12 mouse cellular contexts compared by ENCODE assay signal in the genomic region with DNA sequence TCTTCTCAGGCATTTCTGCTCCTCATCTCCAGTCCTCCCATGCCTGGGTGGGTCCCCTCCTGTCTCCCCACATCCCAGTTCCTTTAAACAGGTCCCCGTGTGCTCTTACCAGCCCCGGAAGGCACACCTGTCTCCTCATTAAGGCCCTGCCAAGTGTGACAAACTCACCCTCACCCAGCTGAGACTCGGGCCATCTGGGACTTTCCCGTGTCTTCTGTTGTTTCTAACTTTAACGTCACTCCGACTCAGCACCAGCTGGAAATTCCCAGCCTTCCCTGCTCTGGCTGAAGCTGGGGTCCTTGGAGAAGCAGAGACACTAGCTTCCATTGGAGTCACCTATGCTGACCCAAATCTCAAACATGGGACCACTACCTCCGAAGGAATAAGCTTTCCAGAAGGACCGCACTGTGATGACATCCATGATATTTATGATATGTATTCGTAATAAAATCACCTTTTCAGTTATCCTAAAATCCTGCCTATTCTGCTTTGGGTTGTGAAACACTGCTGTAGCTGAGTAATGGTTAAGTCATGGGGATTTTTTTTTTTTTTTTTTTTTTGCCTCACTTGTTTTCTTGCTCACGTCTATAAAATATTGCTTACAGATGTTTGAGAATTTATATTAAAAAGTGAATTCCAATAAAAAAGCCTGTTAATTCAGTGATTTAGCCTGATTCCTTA.
DNase-seq lines count a peak whose midpoint lies in the region; ATAC-seq and TF ChIP-seq lines count a peak whose summit lies in the region.
"Had no signal": no experiment of that assay in that cellular context is flagged by ENCODE, and none has a peak within 500 bp of the region (broad histone marks: within the 10 kb centered on the region; RNA-seq: fewer than 3 reads in every experiment).

No protein-coding gene starts in this region.

- no peak for ATAC-seq in hindbrain, embryonic 11.5 days (ENCODE audit: low FRiP score)
- ATAC-seq in hindbrain, embryonic 14.5 days (ENCODE audit: low FRiP score): no peak
- no peak for ATAC-seq in limb, embryonic 11.5 days (ENCODE audit: insufficient number of reproducible peaks, low FRiP score, low TSS enrichment, low read depth)
- ATAC-seq in cerebellum, adult (ENCODE audit: insufficient number of reproducible peaks, low FRiP score, low TSS enrichment): no peak

- no peaks in the 10 kb centered on the region for H3K27me3 ChIP-seq in hindbrain, embryonic 11.5 days (ENCODE audit: control insufficient read depth, insufficient read depth, low read length)
- H3K27me3 ChIP-seq in hindbrain, embryonic 14.5 days (ENCODE audit: control insufficient read depth, insufficient read depth, low read length): no peaks in the 10 kb centered on the region
- no peaks in the 10 kb centered on the region for H3K27me3 ChIP-seq in CH12.LX (replicated peaks)
- no peaks in the 10 kb centered on the region for H3K27me3 ChIP-seq in embryonic facial prominence, embryonic 10.5 days (replicated peaks; ENCODE audit: low read depth, poor library complexity, severe bottlenecking)
- H3K27me3 ChIP-seq in limb, embryonic 11.5 days (ENCODE audit: control insufficient read depth, insufficient read depth, low read length): no peaks in the 10 kb centered on the region
- H3K27me3 ChIP-seq: lung, embryonic 15.5 days had no signal

- TF ChIP-seq RAD21 in CH12.LX (IDR thresholded peaks at IDR 0.05; ENCODE audit: low read depth, low read length): no peak

- no peak for TF ChIP-seq POLR2A in CH12.LX (IDR thresholded peaks at IDR 0.05; ENCODE audit: low read depth, low read length)

- no peaks in the 10 kb centered on the region for H3K9me3 ChIP-seq in hindbrain, embryonic 11.5 days (ENCODE audit: control insufficient read depth, low read length)
- H3K9me3 ChIP-seq in hindbrain, embryonic 14.5 days (ENCODE audit: control insufficient read depth, low read length): no peaks in the 10 kb centered on the region
- H3K9me3 ChIP-seq in CH12.LX (replicated peaks; ENCODE audit: low read length): no peaks in the 10 kb centered on the region
- no peaks in the 10 kb centered on the region for H3K9me3 ChIP-seq in embryonic facial prominence, embryonic 10.5 days
- no peaks in the 10 kb centered on the region for H3K9me3 ChIP-seq in limb, embryonic 11.5 days (ENCODE audit: control insufficient read depth, low read length)
- H3K9me3 ChIP-seq: lung, embryonic 15.5 days had no signal

- H3K36me3 ChIP-seq in hindbrain, embryonic 11.5 days (ENCODE audit: control insufficient read depth, insufficient read depth, low read length): no peaks in the 10 kb centered on the region
- H3K36me3 ChIP-seq in hindbrain, embryonic 14.5 days (replicated peaks; ENCODE audit: control insufficient read depth, insufficient read depth): no peaks in the 10 kb centered on the region
- no peaks in the 10 kb centered on the region for H3K36me3 ChIP-seq in CH12.LX (replicated peaks in 1 of 2; ENCODE audit: control insufficient read depth in 1 of 2, insufficient read depth in 1 of 2, low read length in 1 of 2)
- no peaks in the 10 kb centered on the region for H3K36me3 ChIP-seq in embryonic facial prominence, embryonic 10.5 days (replicated peaks)
- H3K36me3 ChIP-seq in limb, embryonic 11.5 days (ENCODE audit: control insufficient read depth, insufficient read depth, low read length): no peaks in the 10 kb centered on the region
- H3K36me3 ChIP-seq: lung, embryonic 15.5 days had no signal

- TF ChIP-seq EP300 in CH12.LX (IDR thresholded peaks at IDR 0.05; ENCODE audit: low read length): peak; percentile 48

- H3K79me2 ChIP-seq in CH12.LX (replicated peaks; ENCODE audit: control insufficient read depth, extremely low read depth, insufficient read depth, poor library complexity, severe bottlenecking): no peaks in the 10 kb centered on the region

- H3K4me2 ChIP-seq in hindbrain, embryonic 11.5 days (replicated peaks; ENCODE audit: low read depth, low read length): no peak overlapping the region
- no peak overlapping the region for H3K4me2 ChIP-seq in hindbrain, embryonic 14.5 days (replicated peaks)
- H3K4me2 ChIP-seq in CH12.LX (ENCODE audit: insufficient read depth, low read depth, poor library complexity, severe bottlenecking): peak overlapping the region; percentile 55
- H3K4me2 ChIP-seq in limb, embryonic 11.5 days (ENCODE audit: low read depth, severe bottlenecking): 0 out of 2 replicates have a peak overlapping the region, but pooled peaks have one; percentile 10
- H3K4me2 ChIP-seq: lung, embryonic 15.5 days had no signal

- DNase-seq in hindbrain, embryonic 11.5 days (ENCODE audit: low spot score): peak; percentile 35
- DNase-seq in hindbrain, embryonic 14.5 days (ENCODE audit: low spot score): no peak
- peak; percentile 53 for DNase-seq in CH12.LX (ENCODE audit: extremely low read depth)
- DNase-seq in embryonic facial prominence, embryonic 10.5 days (ENCODE audit: low spot score): no peak
- DNase-seq in limb, embryonic 11.5 days (ENCODE audit: low spot score): peak; percentile 44
- DNase-seq in urinary bladder, postnatal 4 days (ENCODE audit: low spot score in 2 of 2): no peak
- DNase-seq in c-Kit-positive CD71-positive TER-119-positive erythroid progenitor cells, embryonic 14.5 days (ENCODE audit: low spot score): no peak
- DNase-seq: cerebellum, postnatal 25 days; gastrocnemius, postnatal 14 days had no signal

- dilution Hi-C loops in CH12.LX (cut with MboI; ENCODE audit: extremely low pct_ligation_motif_present, extremely low pct_unique_long_range_greater_than_20kb, low sequenced_read_pairs): no loop called here

- H3K27ac ChIP-seq in hindbrain, embryonic 11.5 days (ENCODE audit: low read depth, low read length): no peak overlapping the region
- H3K27ac ChIP-seq in hindbrain, embryonic 14.5 days: no peak overlapping the region
- H3K27ac ChIP-seq in CH12.LX (ENCODE audit: insufficient read depth, low read depth): no peak overlapping the region
- peak overlapping the region; percentile 70 for H3K27ac ChIP-seq in embryonic facial prominence, embryonic 10.5 days (replicated peaks)
- H3K27ac ChIP-seq in limb, embryonic 11.5 days (replicated peaks; ENCODE audit: low read depth, low read length): peak overlapping the region; percentile 21; the same call in 1 of the 2 replicates
- H3K27ac ChIP-seq: layer of hippocampus, adult 2 months had no signal

- in situ Hi-C loops in CH12.LX (cut with MboI; ENCODE audit: low pct_ligation_motif_present, low pct_unique_long_range_greater_than_20kb, low sequenced_read_pairs): no loop called here

- peaks cover 5% of the 10 kb centered on the region for H3K4me1 ChIP-seq in hindbrain, embryonic 11.5 days (replicated peaks; ENCODE audit: control insufficient read depth, insufficient read depth, low read length)
- peaks cover 31% of the 10 kb centered on the region for H3K4me1 ChIP-seq in hindbrain, embryonic 14.5 days (replicated peaks; ENCODE audit: control insufficient read depth, insufficient read depth, low read length)
- peaks cover 13 to 65% of the 10 kb centered on the region in 2 experiments; a peak in 3 of 4 replicates for H3K4me1 ChIP-seq in CH12.LX (ENCODE audit: control insufficient read depth in 1 of 2, insufficient read depth in 2 of 2)
- H3K4me1 ChIP-seq in embryonic facial prominence, embryonic 10.5 days: peaks cover 85% of the 10 kb centered on the region
- peaks cover 48% of the 10 kb centered on the region for H3K4me1 ChIP-seq in limb, embryonic 11.5 days (ENCODE audit: control insufficient read depth, insufficient read depth, low read length)

- H3K4me3 ChIP-seq in hindbrain, embryonic 11.5 days (ENCODE audit: low read depth, low read length): no peak overlapping the region
- no peak overlapping the region for H3K4me3 ChIP-seq in hindbrain, embryonic 14.5 days (replicated peaks; ENCODE audit: low read length)
- H3K4me3 ChIP-seq in CH12.LX (replicated peaks in 1 of 3; ENCODE audit: low read depth in 2 of 3, low read length in 2 of 3, poor library complexity in 1 of 3): peak overlapping the region in 1 of 3 experiments; percentile 27
- H3K4me3 ChIP-seq in embryonic facial prominence, embryonic 10.5 days: no peak overlapping the region
- no peak overlapping the region for H3K4me3 ChIP-seq in limb, embryonic 11.5 days (ENCODE audit: low read depth, low read length)
- H3K4me3 ChIP-seq: layer of hippocampus, adult 2 months; lung, embryonic 15.5 days had no signal

- no peak overlapping the region for H3K9ac ChIP-seq in hindbrain, embryonic 11.5 days (ENCODE audit: low read depth, low read length)
- no peak overlapping the region for H3K9ac ChIP-seq in hindbrain, embryonic 14.5 days
- no peak overlapping the region for H3K9ac ChIP-seq in CH12.LX (ENCODE audit: insufficient read depth, low read depth)
- no peak overlapping the region for H3K9ac ChIP-seq in limb, embryonic 11.5 days (ENCODE audit: low read length)
- H3K9ac ChIP-seq: lung, embryonic 15.5 days had no signal

- 54% methylated on average over 10 of the region's 10 CpGs for WGBS in hindbrain, embryonic 11.5 days
- WGBS in hindbrain, embryonic 14.5 days: 46% methylated on average over 10 of the region's 10 CpGs
- WGBS in embryonic facial prominence, embryonic 10.5 days: 71% methylated on average over 10 of the region's 10 CpGs
- WGBS in limb, embryonic 11.5 days: 22% methylated on average over 10 of the region's 10 CpGs

- TF ChIP-seq CTCF in CH12.LX (conservative IDR thresholded peaks at IDR 0.05 in 1 of 2, IDR thresholded peaks at IDR 0.05 in 1 of 2; ENCODE audit: low read depth in 2 of 2, low read length in 2 of 2): no peak

TF ChIP-seq in CH12.LX, 34 proteins besides CTCF, POLR2A, EP300 and RAD21 (continues in another document):
- TF ChIP-seq BHLHE40 (IDR thresholded peaks at IDR 0.05; ENCODE audit: low read depth, low read length): peak; percentile 82
- TF ChIP-seq NRF1 (IDR thresholded peaks at IDR 0.05; ENCODE audit: low read depth, low read length): no peak
- no peak for TF ChIP-seq CHD2 (IDR thresholded peaks at IDR 0.05; ENCODE audit: low read length)
- no peak for TF ChIP-seq MAZ (IDR thresholded peaks at IDR 0.05; ENCODE audit: low read depth, low read length)
- TF ChIP-seq ETS1 (conservative IDR thresholded peaks at IDR 0.05; ENCODE audit: low read depth, low read length): peak; percentile 77
- no peak for TF ChIP-seq TBP (conservative IDR thresholded peaks at IDR 0.05; ENCODE audit: low read depth, low read length)
- no peak for TF ChIP-seq MXI1 (IDR thresholded peaks at IDR 0.05; ENCODE audit: low read depth, low read length)
- TF ChIP-seq ZNF384 (IDR thresholded peaks at IDR 0.05; ENCODE audit: low read depth, low read length): peak; percentile 69
- TF ChIP-seq NELFE (IDR thresholded peaks at IDR 0.05; ENCODE audit: low read depth, low read length): no peak
- TF ChIP-seq MAX (IDR thresholded peaks at IDR 0.05; ENCODE audit: low read length): no peak
- TF ChIP-seq USF1 (IDR thresholded peaks at IDR 0.05; ENCODE audit: low read depth, low read length): no peak
- no peak for TF ChIP-seq MYC (IDR thresholded peaks at IDR 0.05; ENCODE audit: low read depth, low read length)
- peak; percentile 30; the same call in 1 of the 2 replicates for TF ChIP-seq IRF4 (IDR thresholded peaks at IDR 0.05; ENCODE audit: low read depth, low read length)
- peak; percentile 69; the same call in 1 of the 2 replicates for TF ChIP-seq TCF12 (IDR thresholded peaks at IDR 0.05; ENCODE audit: low read depth, low read length)

Comparison
In these comparisons a context has a peak if more than half of its experiments do, and no peak if none do; other contexts are left out.
1. DNase-seq: peak in hindbrain, embryonic 11.5 days (single experiment), CH12.LX (single experiment) and limb, embryonic 11.5 days (single experiment); none in hindbrain, embryonic 14.5 days (single experiment), embryonic facial prominence, embryonic 10.5 days (single experiment), urinary bladder, postnatal 4 days (0 of 2) and c-Kit-positive CD71-positive TER-119-positive erythroid progenitor cells, embryonic 14.5 days (single experiment).
2. H3K27ac ChIP-seq: peak in embryonic facial prominence, embryonic 10.5 days (single experiment) and limb, embryonic 11.5 days (single experiment); none in hindbrain, embryonic 11.5 days (single experiment), hindbrain, embryonic 14.5 days (single experiment) and CH12.LX (single experiment).
3. H3K4me2 ChIP-seq: peak in CH12.LX (single experiment) and limb, embryonic 11.5 days (single experiment); none in hindbrain, embryonic 11.5 days (single experiment) and hindbrain, embryonic 14.5 days (single experiment).